Mouse (Mus musculus) CH12.LX (cell line): Measurements from ENCODE around the gene Gm20388. TPM values are rescaled to one million over a fixed set of nuclear protein-coding genes. Genes with fewer than 3 reads are reported as not detected.

Source experiments
- DNase-seq: peaks from one replicate; pipeline ENCODE4 v3.0.0-alpha.2; 2013; ENCODE audit errors: extremely low read depth
- H3K27ac ChIP-seq: 2 replicates; pipeline ENCODE4 v1.5.1; 2012; ENCODE audit warnings: low read depth, mild to moderate bottlenecking, control low read depth, moderate library complexity; ENCODE audit not compliant: insufficient read depth
- H3K27me3 ChIP-seq: replicated peaks from 2 replicates; pipeline ENCODE3; 2012; ENCODE audit warnings: inconsistent platforms
- H3K36me3 ChIP-seq, 2 experiments: replicated peaks in 1 of 2; 2 replicates each; pipeline versions ENCODE3 to v1.6.1; 2012; ENCODE audit warnings: inconsistent platforms in 1 of 2, low read length in 1 of 2, mild to moderate bottlenecking in 1 of 2, mixed read lengths in 1 of 2, moderate library complexity in 1 of 2; ENCODE audit not compliant: control insufficient read depth in 1 of 2, insufficient read depth in 1 of 2
- H3K4me1 ChIP-seq, 2 experiments: 2 replicates each; pipeline ENCODE4 v1.6.1; 2012; ENCODE audit warnings: inconsistent platforms in 1 of 2, moderate library complexity in 1 of 2; ENCODE audit not compliant: insufficient read depth in 2 of 2, control insufficient read depth in 1 of 2
- H3K4me2 ChIP-seq: 2 replicates; pipeline ENCODE4 v1.6.1; 2012; ENCODE audit warnings: low read depth, mild to moderate bottlenecking, control low read depth; ENCODE audit not compliant: poor library complexity, insufficient read depth, severe bottlenecking
- H3K4me3 ChIP-seq, 3 experiments: fragments of 150-350 bp in 1 of 3; sonication (generic) in 1 of 3; replicated peaks in 1 of 3; 2 replicates each; pipeline versions ENCODE3 to v1.5.1; 2011 to 2012; ENCODE audit warnings: low read depth in 2 of 3, low read length in 2 of 3, mild to moderate bottlenecking in 2 of 3, moderate library complexity in 2 of 3, control low read depth in 1 of 3, improper control_type of control experiment in 1 of 3, inconsistent platforms in 1 of 3, mixed read lengths in 1 of 3; ENCODE audit not compliant: poor library complexity in 1 of 3
- H3K79me2 ChIP-seq: replicated peaks from 2 replicates; pipeline ENCODE4 v1.6.1; 2012; ENCODE audit warnings: mild to moderate bottlenecking, moderate library complexity; ENCODE audit not compliant: control insufficient read depth, poor library complexity, insufficient read depth, severe bottlenecking; ENCODE audit errors: extremely low read depth
- H3K9ac ChIP-seq: 2 replicates; pipeline ENCODE4 v1.6.1; 2012; ENCODE audit warnings: low read depth, mild to moderate bottlenecking, control low read depth, moderate library complexity; ENCODE audit not compliant: insufficient read depth
- H3K9me3 ChIP-seq: replicated peaks from 2 replicates; pipeline ENCODE3; 2012; ENCODE audit warnings: low read length, inconsistent platforms, mixed read lengths
- CHD1 ChIP-seq: IDR thresholded peaks from 2 replicates; pipeline ENCODE4 v1.6.1; 2012; ENCODE audit warnings: low read depth, low read length, improper control_type of control experiment, inconsistent platforms
- CTCF ChIP-seq, 2 experiments: IDR thresholded peaks in 1 of 2; conservative IDR thresholded peaks in 1 of 2; 2 replicates each; pipeline ENCODE4 v1.5.1; 2011 to 2012; ENCODE audit warnings: low read depth in 2 of 2, low read length in 2 of 2, improper control_type of control experiment in 1 of 2, inconsistent platforms in 1 of 2, mild to moderate bottlenecking in 1 of 2, moderate library complexity in 1 of 2
- E2F4 ChIP-seq: IDR thresholded peaks from 2 replicates; pipeline ENCODE4 v1.6.1; 2011; ENCODE audit warnings: low read depth, low read length, improper control_type of control experiment; ENCODE audit not compliant: insufficient replicate concordance
- ELF1 ChIP-seq: IDR thresholded peaks from 2 replicates; pipeline ENCODE4 v1.6.1; 2014; ENCODE audit warnings: low read depth, mild to moderate bottlenecking, inconsistent platforms, low read length, improper control_type of control experiment
- EP300 ChIP-seq: IDR thresholded peaks from 2 replicates; pipeline ENCODE4 v1.6.1; 2011; ENCODE audit warnings: low read length, improper control_type of control experiment
- IRF4 ChIP-seq: IDR thresholded peaks from 2 replicates; pipeline ENCODE4 v1.6.1; 2014; ENCODE audit warnings: low read depth, mild to moderate bottlenecking, inconsistent platforms, low read length, improper control_type of control experiment
- JUN ChIP-seq: IDR thresholded peaks from 2 replicates; pipeline ENCODE4 v1.6.1; 2011; ENCODE audit warnings: low read depth, mild to moderate bottlenecking, low read length, improper control_type of control experiment, moderate library complexity; ENCODE audit not compliant: insufficient read depth
- JUND ChIP-seq: conservative IDR thresholded peaks from 2 replicates; pipeline ENCODE4 v1.6.1; 2011; ENCODE audit warnings: low read depth, low read length, improper control_type of control experiment
- KAT2A ChIP-seq: IDR thresholded peaks from 2 replicates; pipeline ENCODE4 v1.6.1; 2012; ENCODE audit warnings: low read length, improper control_type of control experiment, inconsistent platforms; ENCODE audit not compliant: insufficient replicate concordance
- MAZ ChIP-seq: IDR thresholded peaks from 2 replicates; pipeline ENCODE4 v1.6.1; 2012; ENCODE audit warnings: low read depth, mild to moderate bottlenecking, inconsistent platforms, low read length, improper control_type of control experiment, moderate library complexity
- MEF2A ChIP-seq: IDR thresholded peaks from 2 replicates; pipeline ENCODE4 v1.6.1; 2014; ENCODE audit warnings: low read depth, mild to moderate bottlenecking, inconsistent platforms, low read length, improper control_type of control experiment, borderline replicate concordance
- MYC ChIP-seq: IDR thresholded peaks from 2 replicates; pipeline ENCODE4 v1.6.1; 2011; ENCODE audit warnings: low read depth, mild to moderate bottlenecking, improper control_type of control experiment, low read length
- NELFE ChIP-seq: IDR thresholded peaks from 2 replicates; pipeline ENCODE4 v1.6.1; 2011; ENCODE audit warnings: low read depth, low read length, improper control_type of control experiment
- NRF1 ChIP-seq: IDR thresholded peaks from 2 replicates; pipeline ENCODE4 v1.6.1; 2014; ENCODE audit warnings: low read depth, mild to moderate bottlenecking, inconsistent platforms, low read length, improper control_type of control experiment, moderate library complexity
- PAX5 ChIP-seq: IDR thresholded peaks from 2 replicates; pipeline ENCODE4 v1.6.1; 2012; ENCODE audit warnings: low read length, inconsistent platforms, mixed read lengths
- POLR2A ChIP-seq: IDR thresholded peaks from 2 replicates; pipeline ENCODE4 v1.6.1; 2011; ENCODE audit warnings: low read depth, mild to moderate bottlenecking, improper control_type of control experiment, low read length
- POLR2AphosphoS2 ChIP-seq: IDR thresholded peaks from 2 replicates; pipeline ENCODE4 v1.6.1; 2011; ENCODE audit warnings: low read depth, low read length, improper control_type of control experiment
- RAD21 ChIP-seq: IDR thresholded peaks from 2 replicates; pipeline ENCODE4 v1.6.1; 2011; ENCODE audit warnings: low read depth, mild to moderate bottlenecking, low read length, improper control_type of control experiment, moderate library complexity
- RCOR1 ChIP-seq: conservative IDR thresholded peaks from 2 replicates; pipeline ENCODE4 v1.6.1; 2012; ENCODE audit warnings: low read depth, mild to moderate bottlenecking, inconsistent platforms, low read length, improper control_type of control experiment
- SIN3A ChIP-seq: IDR thresholded peaks from 2 replicates; pipeline ENCODE4 v1.6.1; 2012; ENCODE audit warnings: low read length, improper control_type of control experiment, inconsistent platforms
- TBP ChIP-seq: conservative IDR thresholded peaks from 2 replicates; pipeline ENCODE4 v1.6.1; 2011; ENCODE audit warnings: low read depth, low read length, improper control_type of control experiment
- TCF12 ChIP-seq: IDR thresholded peaks from 2 replicates; pipeline ENCODE4 v1.6.1; 2014; ENCODE audit warnings: low read depth, mild to moderate bottlenecking, inconsistent platforms, low read length, improper control_type of control experiment
- USF1 ChIP-seq: IDR thresholded peaks from 2 replicates; pipeline ENCODE4 v1.6.1; 2014; ENCODE audit warnings: low read depth, mild to moderate bottlenecking, inconsistent platforms, low read length, improper control_type of control experiment
- ZC3H11A ChIP-seq: IDR thresholded peaks from 2 replicates; pipeline ENCODE4 v1.6.1; 2012; ENCODE audit warnings: low read depth, mild to moderate bottlenecking, inconsistent platforms, low read length, improper control_type of control experiment
- ZKSCAN1 ChIP-seq: IDR thresholded peaks from 2 replicates; pipeline ENCODE4 v1.6.1; 2012; ENCODE audit warnings: low read depth, inconsistent platforms, low read length, improper control_type of control experiment, borderline replicate concordance
- ZMIZ1 ChIP-seq: IDR thresholded peaks from 2 replicates; pipeline ENCODE4 v1.6.1; 2012; ENCODE audit warnings: low read depth, mild to moderate bottlenecking, inconsistent platforms, low read length, improper control_type of control experiment
- ZNF384 ChIP-seq: IDR thresholded peaks from 2 replicates; pipeline ENCODE4 v1.6.1; 2012; ENCODE audit warnings: low read depth, low read length, improper control_type of control experiment, inconsistent platforms
- dilution Hi-C: fragments of 300-500 bp; cut with MboI; formaldehyde crosslinking; loops from 2 replicates; pipeline ENCODE4 v1.14.3; 2020; ENCODE audit warnings: low sequenced_read_pairs; ENCODE audit not compliant: extremely low pct_unique_long_range_greater_than_20kb, extremely low pct_ligation_motif_present
- in situ Hi-C: fragments of 300-500 bp; cut with MboI; formaldehyde crosslinking; loops from 3 replicates; pipeline ENCODE4 v1.14.3; 2019; ENCODE audit warnings: low sequenced_read_pairs, low pct_ligation_motif_present, low pct_unique_long_range_greater_than_20kb, mixed read lengths
- polyA plus RNA-seq: library from polyadenylated mRNA; unstranded; fragments of >175 nt; gene quantifications from 2 replicates; pipeline ENCODE4 v1.2.1, GENCODE M21; 2012; ENCODE audit warnings: low read depth; ENCODE audit not compliant: insufficient read length
- total RNA-seq, 2 experiments: library from RNA; depleted of rRNA; stranded (reverse); fragments of 300-350 nt in 1 of 2; fragments of >200 nt in 1 of 2; gene quantifications; 2 replicates each; pipeline ENCODE4 v1.2.3; 2012 to 2014

Gm20388 gene
- total and polyA plus RNA-seq, 3 experiments = 14.8 to 26.3 (median 22.2) TPM

DNA sequence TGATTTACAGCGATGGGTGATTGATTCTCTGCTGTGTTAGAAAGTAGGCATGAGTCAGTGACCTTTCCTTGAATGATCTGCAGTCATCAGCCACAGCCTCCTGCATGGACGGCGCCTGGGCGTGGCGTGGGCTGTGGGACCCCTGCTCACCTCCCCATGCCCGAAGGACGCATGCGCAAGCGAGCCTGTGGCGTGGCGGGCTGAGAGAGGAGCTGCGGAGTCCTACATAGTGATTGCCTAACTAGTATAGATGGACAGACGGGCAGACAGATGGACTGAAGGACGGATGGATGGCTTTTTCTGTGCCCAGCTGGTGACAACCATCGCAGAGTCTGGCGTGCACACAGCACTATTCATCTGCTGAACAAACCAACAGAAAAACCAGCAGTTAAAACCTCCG is 1106.0 kb downstream of the Gm20388 start:
- Histone ChIP-seq H3K4me3 (no peak overlapping the region), H3K9me3 (peaks cover 4% of the 10 kb centered on the region), H3K27ac (no peak overlapping the region)
- in situ Hi-C loops = no loop called here
- DNase-seq = no peak
- TF ChIP-seq MEF2A (no peak), JUND (no peak), POLR2AphosphoS2 (no peak), ZMIZ1 (no peak), EP300 (no peak), E2F4 (no peak), POLR2A (no peak), KAT2A (no peak), IRF4 (no peak), JUN (no peak), USF1 (no peak), NRF1 (no peak), RAD21 (no peak), SIN3A (no peak), TCF12 (no peak), CTCF (conservative IDR thresholded peaks at IDR 0.05 in 1 of 2, IDR thresholded peaks at IDR 0.05 in 1 of 2; ENCODE audit: low read depth in 2 of 2, low read length in 2 of 2) (no peak), MYC (no peak), ZKSCAN1 (no peak), NELFE (no peak), ZNF384 (no peak)
- TF ChIP-seq, all 38 proteins: peak for 0
- peaks cover 92% of the 10 kb centered on the region for H3K27me3 ChIP-seq
- no peak overlapping the region for H3K4me2 ChIP-seq
- no peaks in the 10 kb centered on the region; a peak in 2 of 4 replicates for H3K4me1 ChIP-seq
- dilution Hi-C loops = no loop called here
- no peaks in the 10 kb centered on the region for H3K36me3 ChIP-seq
- H3K9ac ChIP-seq = no peak overlapping the region
- H3K79me2 ChIP-seq = no peaks in the 10 kb centered on the region

- no peak for TF ChIP-seq ZC3H11A
- TF ChIP-seq NELFE = no peak
- no peak for TF ChIP-seq MAZ
- TF ChIP-seq SIN3A = no peak
- no peak for TF ChIP-seq PAX5
- TF ChIP-seq POLR2AphosphoS2 = no peak
- TF ChIP-seq ZKSCAN1 = no peak
- TF ChIP-seq RCOR1 = no peak
- no peak for TF ChIP-seq ELF1
- TF ChIP-seq TBP = no peak
- TF ChIP-seq CHD1 = no peak
- no peaks in the 10 kb centered on the region; a peak in 2 of 4 replicates for H3K4me1 ChIP-seq
- in situ Hi-C loops = no loop called here
- no peaks in the 10 kb centered on the region for H3K36me3 ChIP-seq
- peaks cover 4% of the 10 kb centered on the region for H3K9me3 ChIP-seq
- no peaks in the 10 kb centered on the region for H3K79me2 ChIP-seq
- no peak overlapping the region for H3K4me2 ChIP-seq
- H3K4me3 ChIP-seq = no peak overlapping the region
- H3K27ac ChIP-seq = no peak overlapping the region
- no peak for DNase-seq
- H3K9ac ChIP-seq = no peak overlapping the region
- dilution Hi-C loops = no loop called here
- H3K27me3 ChIP-seq = peaks cover 92% of the 10 kb centered on the region
These were observed 1107.6 kb downstream of the Gm20388 start for GRCm38 (mm10) chr8:121018236-121018635.
